Mouse (Mus musculus) WW6 (cell line): ENCODE data around the gene Aars.
A peak's percentile ranks its signal among the peaks of the same experiment; 100 is the strongest.
"Not testable (repeated sequence)": the region's sequence is repeated elsewhere in the genome, so short reads cannot be mapped to it uniquely, and the experiment has no call there.

ENCODE experiments used
- DNase-seq: peaks from one replicate; pipeline ENCODE4 v3.0.0-alpha.2; 2013; ENCODE audit warnings: low read depth, low spot score

The Aars gene

DNA sequence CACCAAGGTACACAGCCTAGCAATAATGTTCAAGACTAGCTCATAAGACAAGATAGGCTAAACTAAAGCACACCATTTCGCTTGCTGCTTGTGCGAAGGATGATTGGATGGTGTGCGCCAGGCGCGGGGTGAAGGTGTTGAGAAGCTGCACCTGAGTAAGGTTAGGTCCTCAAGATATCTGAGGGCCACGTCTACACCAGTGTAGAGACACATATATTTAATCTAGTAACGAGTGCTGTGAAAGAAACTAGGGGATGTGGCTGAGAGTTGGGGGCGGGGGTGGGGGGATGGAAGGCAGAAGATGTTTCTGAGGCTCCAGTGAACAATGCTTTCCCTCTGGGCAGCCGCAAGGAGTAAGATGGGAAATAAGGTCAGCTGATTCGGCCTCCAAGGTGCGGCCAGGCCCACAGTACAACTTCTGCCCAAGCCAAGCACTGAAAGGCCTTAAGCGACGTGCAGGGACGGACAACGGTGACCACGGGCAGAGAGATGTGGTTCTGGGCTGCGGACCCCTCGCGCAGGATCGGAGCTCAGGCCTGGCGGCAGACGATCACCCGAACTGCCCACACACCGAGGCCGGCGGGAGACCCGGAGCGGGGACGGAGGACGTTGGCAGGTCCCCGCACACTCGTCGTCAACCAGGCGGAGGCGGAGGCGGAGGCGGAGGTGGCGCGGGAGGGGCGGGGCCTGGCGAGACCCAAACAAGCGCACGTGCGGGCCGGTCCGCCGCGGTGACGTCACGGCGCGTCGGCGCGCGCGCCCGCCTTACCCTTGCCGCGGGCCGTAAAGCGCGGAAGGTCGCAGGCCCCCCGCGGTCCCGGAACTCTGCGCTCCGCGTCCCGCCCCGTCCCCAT is 61.1 kb downstream of the Aars start, which contains the start of gene Pdpr:
TSS of gene Pdpr (plus strand) at position 766 of the 854 bp plus-strand sequence.
- DNase-seq, result peak; percentile 83

DNA sequence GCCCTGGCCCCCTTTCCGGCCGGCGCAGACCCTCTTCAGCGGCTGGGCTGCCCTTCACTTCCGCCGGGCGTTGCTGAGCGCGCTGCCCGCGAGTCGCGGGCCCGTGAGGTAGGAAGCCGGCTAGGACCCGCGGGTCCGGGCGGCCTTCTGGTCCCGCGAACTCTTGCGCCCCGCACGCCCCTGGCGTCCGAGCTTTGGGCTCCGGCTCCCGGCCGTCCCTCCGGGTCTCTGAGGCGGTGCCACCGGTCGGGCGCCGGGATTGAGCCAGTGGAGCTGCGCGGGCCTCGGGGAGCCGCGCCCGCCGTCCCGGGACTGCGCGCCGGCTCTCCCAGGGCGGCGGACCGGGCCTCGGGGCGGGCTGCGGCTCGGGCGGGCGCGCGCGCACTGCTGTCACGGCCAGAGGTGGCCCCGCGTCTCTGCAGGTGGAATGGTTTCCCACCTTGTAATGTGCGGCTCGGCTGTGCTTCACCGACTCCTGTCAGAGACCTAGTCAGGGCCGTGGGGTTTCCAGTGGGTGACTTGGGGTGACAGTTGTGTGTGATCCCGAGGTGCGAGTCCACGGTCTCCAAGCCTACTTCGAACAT is 61.9 kb downstream of the Aars start:
- not testable (repeated sequence) for DNase-seq
